Mouse (Mus musculus) CH12F3 (cell line): Measurements from ENCODE around the gene Zfp874b.
"Not testable (repeated sequence)": the region's sequence is repeated elsewhere in the genome, so short reads cannot be mapped to it uniquely, and the experiment has no call there.

Source experiments
- in situ Hi-C: fragments of 300-500 bp; cut with MboI; formaldehyde crosslinking; loops from 2 replicates; pipeline ENCODE4 v1.14.3; 2020; ENCODE audit warnings: low sequenced_read_pairs

Gene Zfp874b

GRCm38 (mm10) chr13:67483625-67484423 lies at the start of gene Zfp874b:
Zfp874b (minus strand) TSS chr13:67484258.
- in situ Hi-C loops: no loop called here

GRCm38 (mm10) chr13:67527049-67527730 lies 43.1 kb upstream of the Zfp874b start:
- in situ Hi-C loops: no loop called here

- in situ Hi-C loops: no loop called here
Observed at GRCm38 (mm10) chr13:67525753-67526410, 41.8 kb upstream of the Zfp874b start, which contains the start of the genes Gm26965 and Zfp87. Gm26965 (minus strand) TSS chr13:67526151. Zfp87 (minus strand) TSS chr13:67526177.

- in situ Hi-C loops: no loop called here
Observed at GRCm38 (mm10) chr13:67500908-67501307, 16.9 kb upstream of the Zfp874b start.

- in situ Hi-C loops: no loop called here
Observed at GRCm38 (mm10) chr13:67500084-67500719, 16.1 kb upstream of the Zfp874b start, which contains the start of gene Zfp58. Zfp58 (minus strand) TSS chr13:67500555.

DNA sequence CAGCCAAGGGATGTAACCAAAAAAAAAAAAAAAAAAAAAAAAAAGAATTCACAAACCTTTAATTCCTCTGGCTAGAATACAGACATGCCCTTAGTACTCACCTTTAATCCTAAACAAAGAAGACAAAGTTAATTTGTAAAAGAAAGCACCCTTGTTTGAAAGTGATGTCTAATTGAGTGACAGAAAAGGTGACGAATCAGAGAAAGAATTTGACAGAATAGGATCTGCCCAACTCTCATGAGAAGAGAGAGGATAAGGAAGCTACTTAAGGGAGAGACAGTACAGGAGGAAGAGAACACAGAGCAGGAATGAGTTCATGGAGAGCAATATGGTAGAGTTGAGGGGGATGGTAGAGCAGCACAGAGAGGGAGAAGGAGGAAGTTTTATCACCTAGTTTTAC lies 11.6 kb upstream of the Zfp874b start:
- in situ Hi-C loops: no loop called here

DNA sequence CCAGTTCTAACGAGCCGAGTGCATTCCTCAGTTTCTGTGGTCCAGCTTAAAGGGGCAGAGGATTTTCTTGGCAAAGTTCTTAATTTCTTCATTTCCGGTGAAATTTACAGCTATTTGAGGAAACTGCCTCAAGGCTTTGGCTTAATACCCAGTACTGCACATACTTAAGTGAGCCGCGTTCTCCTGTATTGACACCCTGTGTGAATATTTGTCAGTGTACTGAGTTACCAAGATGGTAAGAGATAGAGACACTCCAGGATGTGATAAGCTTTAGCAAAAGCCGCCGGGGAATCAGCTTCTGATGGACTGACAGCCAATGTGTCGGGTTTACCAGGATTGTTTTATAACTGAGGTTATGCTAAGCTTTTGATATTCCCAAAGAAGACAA lies 360 bp upstream of the Zfp874b start:
- in situ Hi-C loops: no loop called here

GRCm38 (mm10) chr13:67481528-67481927 lies 2.5 kb downstream of the Zfp874b start:
- in situ Hi-C loops: no loop called here

GRCm38 (mm10) chr13:67469274-67469673 lies 14.8 kb downstream of the Zfp874b start:
- in situ Hi-C loops: no loop called here

DNA sequence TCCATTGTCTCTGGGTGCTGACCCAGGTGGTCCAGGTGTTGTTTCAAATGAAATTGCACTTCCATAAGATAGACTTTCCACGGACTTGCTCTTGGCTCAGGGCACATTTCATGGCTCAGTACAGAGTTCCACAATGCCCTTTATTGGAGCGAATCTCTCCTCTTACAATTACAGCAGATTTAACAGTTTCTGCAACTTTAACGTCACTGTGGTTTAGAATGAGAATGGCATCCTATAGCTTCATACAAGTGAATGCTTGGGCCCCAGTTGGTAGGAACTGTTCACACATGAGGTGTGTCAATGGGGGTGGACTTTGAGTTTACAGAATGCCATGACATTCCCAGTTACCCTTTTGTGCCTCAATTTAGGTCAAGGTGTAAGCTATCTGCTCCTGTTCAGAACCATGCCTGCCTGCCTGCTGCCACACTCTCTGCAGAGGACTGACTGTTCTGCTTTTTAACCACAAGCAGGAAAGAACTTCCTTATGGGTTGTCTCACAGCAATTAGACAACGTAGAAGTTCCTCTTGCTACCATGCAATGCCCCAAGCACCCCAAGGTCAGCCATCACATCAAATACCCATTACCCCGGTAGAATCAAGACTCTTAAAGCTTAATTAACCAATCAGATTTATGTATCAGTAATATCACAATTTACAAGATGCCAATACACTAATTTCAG lies 20.4 kb downstream of the Zfp874b start:
- in situ Hi-C loops: not testable (repeated sequence)

DNA sequence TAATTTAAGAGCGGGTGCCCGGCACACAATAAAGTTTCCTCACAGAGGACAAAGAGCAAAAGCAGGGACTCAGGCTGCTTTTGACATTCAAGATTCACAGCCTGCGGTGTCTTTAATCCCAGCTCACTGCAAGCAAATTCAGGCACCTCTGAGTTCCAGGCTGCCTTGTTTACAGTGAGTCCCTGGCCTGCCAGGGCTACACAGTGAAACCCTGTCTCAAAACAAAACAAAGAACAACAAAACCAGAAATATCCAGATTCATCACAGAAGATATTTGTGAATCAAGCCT lies 32.1 kb downstream of the Zfp874b start:
- in situ Hi-C loops: no loop called here

GRCm38 (mm10) chr13:67451172-67452020 lies 32.7 kb downstream of the Zfp874b start, which contains the start of gene Zfp874a:
Zfp874a (minus strand) TSS chr13:67451624.
- in situ Hi-C loops: no loop called here

- in situ Hi-C loops: not testable (repeated sequence)
Observed at GRCm38 (mm10) chr13:67437095-67437494, 47.0 kb downstream of the Zfp874b start.

- in situ Hi-C loops: no loop called here
Observed at GRCm38 (mm10) chr13:67428116-67428515, 55.9 kb downstream of the Zfp874b start.

- in situ Hi-C loops: not testable (repeated sequence)
Observed at GRCm38 (mm10) chr13:67425699-67426098, 58.4 kb downstream of the Zfp874b start.

- in situ Hi-C loops: loop anchor here (25.0 kb wide), 1 partner anchor 415 kb away; the partner anchor contains the start of gene Gm10037
Observed at GRCm38 (mm10) chr13:67422532-67422931, 61.5 kb downstream of the Zfp874b start.
